Mouse (Mus musculus) heart, postnatal 4 days (tissue): ENCODE measurements around the gene Fhad1. TPM values are rescaled to one million over a fixed set of nuclear protein-coding genes. Genes with fewer than 3 reads are reported as not detected.

Source experiments
- DNase-seq: peaks from one replicate; pipeline ENCODE4 v3.0.0; 2021
- total RNA-seq, 2 experiments: library from RNA; stranded (reverse); gene quantifications; 2 replicates each; pipeline ENCODE4 v1.2.3; 2021

Gene Fhad1
- total RNA-seq, 2 experiments from 2014 or later = 1.2 to 1.4 TPM

DNA sequence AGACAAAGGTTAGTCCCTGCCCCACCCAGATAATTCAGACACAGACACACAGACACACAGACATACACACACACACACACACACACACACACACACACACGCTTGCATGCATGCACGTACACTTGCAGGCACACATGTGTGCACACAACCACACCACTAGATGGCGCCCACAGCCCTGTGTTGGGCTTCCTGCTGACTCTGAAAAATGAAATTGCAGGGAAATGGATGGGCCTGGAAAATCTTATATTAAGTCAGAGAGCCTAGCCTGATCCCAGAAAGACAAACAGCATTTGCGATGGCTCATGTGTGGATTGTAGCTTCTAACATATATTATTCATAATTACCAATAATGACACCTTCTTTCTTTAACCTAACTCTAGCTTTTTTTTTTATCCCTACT lies 38.7 kb downstream of the Fhad1 start:
- DNase-seq = peak; percentile 58

DNA sequence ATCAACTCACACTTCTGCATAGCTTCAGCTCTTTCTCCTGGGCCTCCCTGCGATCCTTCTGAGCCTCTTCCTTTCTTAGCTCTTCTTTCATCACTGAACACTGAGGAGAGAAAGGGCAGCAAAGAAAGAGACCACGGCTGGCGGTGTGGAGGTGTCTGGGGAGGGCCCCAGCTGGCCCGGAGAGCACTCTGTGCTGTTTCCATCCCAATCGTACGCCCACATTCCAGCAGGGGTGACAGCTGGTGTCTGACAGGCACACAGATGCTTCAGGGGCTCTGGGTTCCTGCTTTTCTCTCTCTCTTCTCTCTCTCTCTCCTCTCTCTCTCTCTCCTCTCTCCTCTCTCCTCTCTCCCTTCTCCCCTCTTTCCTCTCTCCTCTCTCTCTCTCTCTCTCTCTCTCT lies 50.3 kb downstream of the Fhad1 start:
- no peak for DNase-seq

DNA sequence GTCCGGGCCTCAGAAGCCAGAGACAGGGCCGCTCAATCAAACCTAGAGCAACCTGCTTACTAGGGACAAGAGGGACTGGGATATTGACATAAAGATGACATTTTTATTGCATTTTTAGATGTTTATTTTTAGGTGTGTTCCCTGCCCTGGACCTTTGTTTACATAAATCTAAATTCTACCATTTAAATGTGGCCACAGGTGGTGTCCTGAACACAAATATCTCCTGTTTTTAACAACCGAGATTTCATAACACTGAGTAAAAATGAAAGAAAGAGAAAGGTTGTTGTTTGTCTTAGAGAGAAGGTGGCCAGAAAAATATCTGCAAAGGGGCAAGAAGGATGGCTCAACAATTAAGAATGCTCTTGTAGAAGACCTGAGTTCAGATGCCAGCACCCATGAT lies 51.0 kb downstream of the Fhad1 start:
- DNase-seq = no peak

DNA sequence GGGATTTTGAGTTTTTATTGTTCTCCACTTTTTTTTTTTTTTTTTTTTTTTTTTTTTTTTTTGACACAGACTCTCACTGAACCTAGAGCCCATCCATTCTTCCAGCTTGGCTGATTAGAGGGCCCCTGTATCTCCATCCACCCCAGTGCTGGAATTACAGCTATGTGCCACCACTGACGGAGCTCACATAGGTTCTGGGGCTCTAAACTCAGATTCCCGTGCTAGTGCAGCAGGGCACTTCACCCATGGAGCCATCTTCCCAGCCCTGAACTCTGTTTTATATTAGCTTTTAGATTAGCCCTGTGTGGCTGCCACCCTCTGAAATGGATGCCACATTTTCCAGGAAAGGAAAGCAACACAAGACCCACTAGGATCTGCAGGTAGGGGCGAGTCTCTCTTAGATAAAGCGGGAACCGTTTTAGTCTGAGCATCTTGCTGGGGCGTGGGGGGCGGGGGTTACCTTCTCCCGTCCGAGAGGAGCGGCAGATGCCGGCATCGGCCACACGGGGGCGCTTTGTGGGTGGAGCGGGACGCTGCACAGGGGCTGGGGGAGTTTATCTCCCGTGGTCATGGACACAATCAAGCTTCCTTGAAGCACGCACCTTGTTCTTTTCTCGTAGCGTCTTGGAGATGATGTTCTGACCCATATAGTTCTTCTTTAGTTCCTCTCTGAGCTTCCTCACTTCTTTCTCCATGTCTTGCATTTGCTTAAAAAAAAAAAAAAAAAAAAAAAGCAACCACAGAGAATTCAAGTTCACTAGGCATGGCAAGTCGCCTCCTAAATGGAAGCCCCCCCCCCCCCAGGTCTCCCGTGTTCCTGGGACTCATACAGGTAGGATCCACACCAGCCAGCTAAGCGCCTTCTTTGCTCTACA lies 51.8 kb downstream of the Fhad1 start:
- DNase-seq = peak; percentile 79

DNA sequence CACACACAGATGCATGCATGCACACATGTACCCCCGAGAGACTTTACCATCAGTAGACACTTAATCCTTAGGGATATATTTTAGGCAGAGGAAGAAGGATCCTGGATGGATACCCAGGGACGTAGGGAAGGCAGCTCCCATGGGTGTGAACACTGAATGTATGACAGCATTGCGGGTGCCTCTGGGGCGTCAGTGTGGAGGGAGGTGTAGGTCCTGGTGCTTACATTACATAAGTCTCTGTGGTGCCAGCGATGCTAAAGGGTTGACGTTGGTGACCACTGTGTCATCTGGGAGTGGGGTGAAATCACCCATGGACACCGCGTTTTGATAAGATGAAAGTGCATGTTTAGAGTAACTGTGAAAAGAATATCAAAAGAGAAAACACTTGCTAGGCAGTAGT lies 54.8 kb downstream of the Fhad1 start:
- no peak for DNase-seq

DNA sequence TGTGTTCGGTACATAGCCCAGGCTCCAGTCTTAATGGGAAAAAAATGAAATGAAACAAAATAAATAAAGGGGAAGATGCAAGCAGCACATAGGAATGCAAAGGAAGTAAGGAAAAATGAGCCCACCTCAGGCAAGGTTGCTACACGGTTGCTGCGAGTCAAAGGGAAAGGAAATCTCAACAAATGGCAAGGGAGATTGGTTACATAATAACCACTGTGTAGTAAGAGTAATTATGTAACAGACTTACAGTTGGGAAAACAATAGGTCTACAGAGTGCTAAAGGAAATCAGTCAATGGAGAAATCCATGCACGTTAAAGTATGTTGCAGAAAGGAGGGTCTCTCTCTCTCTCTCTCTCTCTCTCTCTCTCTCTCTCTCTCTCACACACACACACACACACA lies 55.3 kb downstream of the Fhad1 start:
- DNase-seq = no peak

DNA sequence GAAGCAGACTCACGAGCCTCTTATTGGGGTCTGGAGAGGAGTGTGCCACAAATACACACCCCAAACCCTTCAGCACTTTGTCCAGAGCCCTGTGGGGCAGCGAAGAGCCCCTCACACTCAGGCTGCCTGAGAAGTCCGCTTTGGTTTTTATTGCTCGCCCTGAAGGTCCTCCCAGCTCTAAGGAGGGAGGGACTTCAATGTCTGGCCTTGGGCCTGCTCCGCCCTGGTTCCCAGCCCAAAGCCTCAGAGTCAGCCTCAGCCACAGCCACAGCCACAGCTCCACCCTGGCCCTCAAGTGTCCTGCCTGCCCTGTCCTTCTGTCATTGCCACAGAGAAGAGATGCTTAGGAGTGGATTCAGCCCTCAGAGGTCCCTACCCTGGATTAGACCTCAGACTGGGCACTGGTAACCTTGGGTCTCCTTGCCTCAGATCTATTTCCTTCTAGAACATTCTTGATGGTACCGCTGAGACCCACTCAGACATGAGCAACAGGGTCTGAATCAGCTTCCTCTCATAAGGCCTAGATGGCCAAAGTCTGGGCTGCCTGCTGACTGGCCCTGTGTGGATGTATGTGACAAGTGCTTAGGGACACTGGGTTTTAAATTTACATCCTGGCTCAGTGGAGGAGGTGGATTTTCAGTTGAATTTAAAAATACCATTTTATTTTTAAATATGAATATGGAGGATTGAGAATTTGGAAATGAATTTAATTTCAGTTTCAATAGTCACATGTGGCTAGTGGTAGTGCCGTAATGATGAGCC lies 56.1 kb downstream of the Fhad1 start:
- DNase-seq = peak; percentile 21

DNA sequence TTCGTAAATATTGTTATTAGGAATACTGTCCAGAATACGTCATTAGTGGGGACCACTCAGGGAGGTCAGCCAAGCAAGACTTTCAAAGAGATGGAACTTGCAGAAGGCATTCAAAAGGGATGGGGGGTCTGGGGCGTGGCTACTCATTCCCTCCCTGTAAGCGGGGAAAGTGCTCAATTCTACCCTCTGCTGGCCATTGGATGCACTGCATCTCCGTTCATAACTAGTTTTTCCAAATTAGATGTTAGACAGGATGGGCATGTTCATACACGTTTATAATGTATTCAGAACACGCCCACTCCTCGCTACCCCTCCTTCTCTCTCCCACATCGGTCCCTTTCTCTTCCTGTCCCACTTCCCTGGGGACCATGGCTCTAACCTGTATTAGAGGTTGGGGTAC lies 56.7 kb downstream of the Fhad1 start:
- peak; percentile 87 for DNase-seq

DNA sequence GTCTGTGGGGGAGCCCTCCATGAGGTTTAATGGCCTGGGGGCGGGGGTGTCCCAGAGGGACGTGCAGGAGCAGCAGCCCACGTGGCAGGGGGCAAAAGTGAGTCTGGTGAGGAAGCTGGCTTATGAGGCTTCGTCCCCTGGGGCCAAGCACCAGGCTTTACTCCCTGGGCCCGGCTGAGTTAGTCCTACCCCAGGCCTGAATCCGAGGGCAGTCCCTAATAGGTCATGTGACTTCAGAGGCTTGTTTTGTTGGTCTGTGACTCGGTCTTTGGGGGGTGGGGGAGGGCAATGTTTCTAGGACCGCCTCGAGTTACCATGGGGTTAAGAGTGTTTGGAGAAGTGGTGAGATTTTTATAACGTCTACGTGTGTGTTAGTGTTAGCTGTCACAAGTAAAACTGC lies 57.1 kb downstream of the Fhad1 start:
- no peak for DNase-seq

DNA sequence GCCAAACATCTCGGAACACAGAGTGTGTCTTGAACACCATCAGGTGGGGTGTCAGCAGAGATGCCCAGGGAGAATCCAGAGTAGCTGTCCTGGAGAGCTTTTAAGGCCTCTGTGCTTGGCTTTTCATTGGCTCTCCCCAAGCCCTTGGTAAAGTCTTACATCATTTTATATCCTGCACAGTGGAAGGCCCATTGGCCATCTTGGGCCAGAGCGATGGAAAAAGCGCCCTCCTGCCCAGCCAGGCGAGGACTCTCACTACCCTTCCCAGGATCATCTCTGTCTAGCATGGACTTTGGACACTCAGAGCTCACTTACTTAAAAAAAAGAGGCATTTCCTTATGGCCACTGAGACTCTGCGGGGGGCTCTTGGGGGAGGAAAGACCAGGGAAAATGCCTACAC lies 58.0 kb downstream of the Fhad1 start:
- no peak for DNase-seq

DNA sequence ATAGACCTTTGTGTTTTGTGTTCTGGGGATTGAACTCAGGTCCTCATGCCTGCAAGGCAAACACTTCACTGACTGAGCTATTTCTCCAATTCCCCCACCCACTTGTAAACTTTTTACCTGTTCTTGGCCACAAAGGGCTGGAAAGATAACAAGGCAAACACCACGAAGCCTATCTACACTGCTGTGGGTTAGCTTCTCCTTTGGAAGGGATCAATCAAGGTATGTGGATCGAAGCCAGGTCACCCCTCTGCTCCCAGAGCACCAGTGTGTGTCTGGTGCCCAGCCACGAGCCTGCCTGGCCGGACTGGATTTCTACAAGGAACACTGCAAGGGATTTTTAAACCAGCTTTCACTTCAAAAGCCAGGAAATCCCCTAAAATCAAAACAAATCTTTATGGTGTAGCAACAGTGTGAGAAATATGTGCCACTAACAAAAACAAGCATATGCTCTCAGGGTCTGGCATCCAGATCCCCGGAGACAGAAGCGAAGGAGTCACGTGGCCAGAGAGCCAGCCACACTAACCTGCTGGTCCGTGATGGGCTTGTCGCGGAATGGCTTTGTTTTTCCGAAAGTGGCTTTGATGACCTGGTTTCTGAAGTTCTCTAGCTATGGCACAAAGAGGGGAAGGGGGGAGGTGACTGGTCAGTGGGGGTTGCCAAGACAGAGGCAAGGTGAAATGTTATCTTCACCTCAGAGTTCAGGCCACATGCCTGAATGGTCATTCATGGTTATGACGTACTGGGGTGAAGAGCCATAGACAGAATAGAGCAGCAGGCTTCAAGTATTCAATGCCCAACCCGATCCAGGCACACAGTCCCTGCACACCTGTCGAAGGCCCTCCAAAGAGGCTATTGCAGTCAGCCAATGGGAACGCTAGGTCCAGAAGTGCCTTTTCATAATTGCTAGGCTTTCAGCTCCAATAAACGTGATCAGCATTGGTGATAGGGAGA lies 59.8 kb downstream of the Fhad1 start:
- no peak for DNase-seq

DNA sequence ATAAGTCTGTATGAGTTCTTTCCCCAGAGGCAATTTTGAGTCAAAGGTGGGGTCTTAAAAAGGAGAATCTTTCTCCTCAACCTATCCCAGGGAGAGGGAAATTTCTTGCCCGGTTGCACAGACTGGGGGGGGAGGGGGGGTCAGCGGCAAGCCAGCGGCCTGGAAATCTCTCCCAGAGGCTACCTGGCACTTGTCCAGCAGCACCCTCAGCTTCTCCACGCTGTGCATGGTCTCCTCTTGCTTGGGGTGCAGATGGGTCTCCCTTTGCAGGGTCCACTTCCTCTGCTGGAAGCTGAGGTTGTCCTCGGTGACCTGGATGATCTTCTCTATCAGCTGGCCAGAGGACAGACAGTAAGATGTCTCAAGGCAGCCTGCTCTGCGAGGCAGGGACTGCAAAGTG lies 61.0 kb downstream of the Fhad1 start:
- DNase-seq = no peak

DNA sequence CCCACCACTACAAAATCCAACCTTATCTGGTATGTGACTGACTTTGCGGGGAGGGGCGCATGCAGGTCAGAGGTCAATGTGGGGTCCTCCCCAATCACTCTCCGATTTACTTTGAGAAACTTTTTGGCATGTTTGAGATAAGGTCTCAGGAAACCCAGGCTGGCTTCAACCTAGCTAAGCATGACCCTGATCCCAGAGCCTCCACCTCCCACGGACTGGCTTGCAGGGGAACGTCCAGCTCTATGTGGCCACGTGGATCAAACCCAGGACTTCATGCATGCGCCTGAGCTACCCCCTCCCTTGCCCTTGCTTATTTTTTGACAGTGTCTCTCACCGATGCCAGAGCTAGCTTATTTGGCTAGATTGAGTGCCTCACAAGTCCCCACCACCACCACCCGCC lies 61.6 kb downstream of the Fhad1 start:
- DNase-seq = no peak

DNA sequence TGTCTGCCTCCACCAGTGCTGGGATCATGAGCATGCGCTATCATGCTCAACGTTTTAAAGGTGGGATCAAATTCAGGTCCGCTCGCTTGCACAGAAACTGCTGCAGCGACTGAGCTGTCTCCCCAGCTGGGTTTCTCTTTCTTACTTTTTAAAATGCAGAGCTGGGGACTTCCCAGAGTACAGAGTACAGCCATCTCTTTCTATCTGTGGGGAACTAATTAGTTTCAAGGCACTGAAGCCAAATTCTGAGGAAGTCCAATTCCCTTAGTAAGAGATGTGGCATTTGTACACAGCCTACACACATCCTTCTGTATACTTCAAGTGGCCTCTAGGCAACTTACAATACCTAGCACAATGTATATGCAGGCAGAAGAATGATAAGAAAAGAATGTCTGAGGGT lies 62.1 kb downstream of the Fhad1 start:
- no peak for DNase-seq

DNA sequence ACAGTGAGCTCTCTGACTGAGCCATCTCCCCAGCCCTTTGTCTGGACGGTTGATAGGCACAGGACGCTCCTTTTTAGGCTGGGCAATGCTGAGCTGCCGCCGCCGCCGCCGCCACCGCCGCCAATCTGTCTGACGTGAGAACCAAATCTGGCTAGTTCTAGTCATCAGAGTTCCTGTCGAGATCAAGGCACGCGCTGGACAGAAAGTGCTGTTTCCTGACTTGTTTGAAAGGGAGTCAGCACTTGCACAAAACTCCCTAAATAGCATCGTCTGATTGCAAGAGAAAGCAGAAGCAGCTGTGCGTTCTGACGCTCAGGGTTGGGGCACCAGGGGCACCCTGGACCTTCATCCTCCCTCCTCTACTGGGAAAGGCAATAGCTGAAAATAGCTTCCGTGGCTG lies 62.8 kb downstream of the Fhad1 start:
- DNase-seq = peak; percentile 62

DNA sequence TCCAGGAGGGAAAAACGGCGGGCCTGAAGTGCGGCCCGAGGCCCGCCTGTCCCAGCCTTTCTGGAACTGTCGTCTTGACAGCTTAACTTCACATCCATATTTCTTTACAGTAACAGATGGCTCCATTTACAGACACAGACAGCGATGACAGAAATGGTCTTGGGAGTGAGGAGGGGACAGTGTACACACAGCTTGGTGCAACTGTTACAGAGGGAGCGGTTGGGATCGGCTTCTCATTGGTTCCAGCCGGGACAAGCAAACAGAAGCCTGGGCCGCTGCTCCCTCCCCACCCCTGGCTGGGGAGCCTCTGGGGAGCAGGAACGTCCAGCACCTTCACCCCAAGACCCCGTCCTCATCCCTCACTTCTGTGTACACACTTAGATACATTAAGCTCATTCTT lies 65.4 kb downstream of the Fhad1 start:
- DNase-seq = peak; percentile 22

DNA sequence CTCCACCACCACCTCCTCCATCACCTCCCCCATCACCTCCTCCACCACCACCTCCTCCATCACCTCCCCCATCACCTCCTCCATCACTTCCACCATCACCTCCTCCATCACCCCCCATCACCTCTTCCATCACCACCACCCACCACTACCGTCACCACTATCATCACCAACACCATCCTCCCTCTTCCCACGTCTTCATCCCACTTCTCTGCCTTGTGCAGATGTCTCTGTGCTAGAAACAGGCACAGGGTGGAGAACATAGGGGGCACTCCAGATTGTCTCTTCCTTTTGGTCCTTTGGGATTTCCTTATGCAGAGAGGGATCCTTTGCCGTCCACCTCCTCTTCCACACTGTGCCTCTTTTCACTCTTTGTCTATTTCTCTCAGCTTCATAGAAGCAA lies 66.1 kb downstream of the Fhad1 start:
- no peak for DNase-seq

DNA sequence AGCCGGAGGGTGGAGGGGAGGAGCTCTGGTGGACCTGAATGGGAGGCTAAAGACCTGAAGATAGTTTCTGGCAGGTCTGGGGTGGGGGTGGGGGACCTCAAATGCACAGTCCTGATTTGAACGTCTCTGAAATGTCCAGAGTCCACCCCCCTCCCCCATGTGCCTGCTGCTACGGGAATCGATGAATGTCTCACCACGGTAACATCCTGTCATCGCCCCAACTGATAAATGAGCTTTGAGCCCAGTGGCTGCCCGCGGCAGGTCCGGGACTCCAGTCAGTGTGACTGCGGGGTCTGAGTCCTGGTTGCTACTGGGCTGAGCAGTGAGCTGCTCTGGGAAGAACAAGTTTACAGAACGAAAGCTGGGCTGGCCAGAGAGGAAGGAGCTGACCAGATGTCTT lies 72.5 kb downstream of the Fhad1 start:
- DNase-seq = no peak

DNA sequence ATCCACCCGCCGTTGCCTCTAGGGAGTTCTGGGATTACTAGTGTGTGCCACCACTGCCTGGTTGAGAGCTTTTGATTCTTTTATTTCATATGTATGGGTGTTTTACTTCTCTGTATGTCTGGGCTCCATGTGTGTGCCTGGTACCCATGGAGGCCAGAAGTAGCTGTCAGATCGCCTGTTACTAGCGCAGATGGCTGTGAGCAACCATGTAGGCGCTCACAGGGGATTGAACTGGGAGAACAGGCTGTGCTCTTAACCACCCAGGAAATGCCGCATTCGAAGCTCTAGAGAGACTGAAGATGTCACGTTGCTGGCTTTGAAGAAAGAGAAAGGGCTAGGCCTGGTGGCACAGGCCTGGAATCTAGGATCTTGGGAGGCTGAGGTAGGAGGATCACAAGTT lies 73.6 kb downstream of the Fhad1 start:
- DNase-seq = no peak

DNA sequence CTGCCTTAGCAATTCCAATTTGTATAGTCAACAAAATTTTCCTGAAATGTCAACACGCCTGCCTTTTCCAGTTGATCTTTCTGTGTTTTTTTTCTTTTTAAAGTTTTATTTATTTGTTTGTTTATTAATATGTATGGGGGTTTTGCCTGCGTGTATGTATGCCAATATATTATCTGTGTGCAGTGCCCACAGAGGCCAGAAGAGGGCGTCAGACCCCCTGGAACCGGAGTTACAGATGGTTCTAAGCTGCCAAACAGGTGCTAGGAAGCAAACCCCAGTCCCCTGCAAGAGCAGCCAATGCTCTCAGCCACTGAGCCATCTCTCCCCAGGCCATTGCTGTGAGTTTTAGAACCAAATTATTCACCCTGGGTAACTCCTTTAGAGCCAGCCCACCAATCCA lies 76.3 kb downstream of the Fhad1 start:
- DNase-seq = no peak

DNA sequence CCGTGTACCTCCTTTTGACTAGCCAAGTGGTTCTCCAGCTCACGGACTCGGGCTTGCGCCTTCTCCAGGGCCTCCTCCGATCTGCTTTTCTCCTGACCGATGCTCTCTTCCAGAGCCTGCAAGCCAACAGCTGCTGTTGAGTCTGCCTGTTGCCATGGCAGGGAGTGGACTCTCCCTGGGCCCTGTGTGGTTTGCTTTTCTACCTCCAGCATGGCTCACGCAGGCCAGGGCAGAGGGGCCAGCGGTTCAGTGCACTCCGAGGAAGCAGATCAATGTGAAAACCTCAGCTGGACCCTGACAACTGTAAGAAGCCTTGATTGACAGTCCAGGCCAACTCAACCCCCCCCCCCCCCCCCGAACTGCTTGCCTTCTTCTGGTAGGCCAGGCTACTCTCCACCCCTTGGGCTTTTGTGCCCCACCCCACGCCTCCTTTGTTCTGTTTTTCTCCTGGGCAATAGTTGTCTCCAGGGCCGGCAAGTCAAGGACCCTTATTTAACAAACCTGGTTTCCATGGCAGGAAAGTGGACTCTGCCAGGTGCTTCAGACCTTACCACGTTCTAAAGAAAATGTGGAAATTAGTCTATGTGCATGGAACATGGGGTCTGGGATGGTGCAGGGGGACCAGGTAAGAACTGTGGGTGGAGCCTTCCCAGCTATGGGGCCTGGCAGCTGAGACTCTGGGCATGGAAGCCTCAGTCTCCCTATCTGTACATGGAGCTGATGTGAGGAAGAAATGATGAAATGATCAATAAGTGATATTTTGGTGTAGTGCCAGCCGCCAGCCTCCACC lies 81.9 kb downstream of the Fhad1 start:
- DNase-seq = no peak

DNA sequence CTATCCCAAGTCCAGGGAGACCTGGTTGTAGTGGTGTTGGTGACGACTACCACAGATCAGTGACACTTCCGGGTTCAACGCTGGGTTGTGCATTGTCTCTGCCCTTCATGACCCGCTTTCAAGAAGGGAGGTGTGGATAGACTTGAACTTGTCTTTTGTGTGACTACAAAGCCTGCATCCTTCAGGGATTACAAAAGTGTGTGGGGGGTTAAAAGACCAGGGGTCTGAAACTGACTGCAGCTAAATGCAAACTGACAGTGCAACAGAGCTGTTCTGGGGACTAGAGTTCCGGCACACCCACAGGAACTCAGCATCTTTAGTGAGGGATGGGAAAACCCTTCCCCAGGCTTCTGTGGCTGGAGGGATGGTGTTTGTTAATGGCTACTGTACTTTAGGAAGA lies 83.4 kb downstream of the Fhad1 start:
- no peak for DNase-seq
